Mouse (Mus musculus) spleen, postnatal 4 days (tissue): ENCODE measurements around the gene Klhl3.

Experiments
- DNase-seq, 2 experiments: peaks; one replicate each; pipeline ENCODE4 v3.0.0; 2022; ENCODE audit warnings: low spot score in 2 of 2

Gene Klhl3

DNA sequence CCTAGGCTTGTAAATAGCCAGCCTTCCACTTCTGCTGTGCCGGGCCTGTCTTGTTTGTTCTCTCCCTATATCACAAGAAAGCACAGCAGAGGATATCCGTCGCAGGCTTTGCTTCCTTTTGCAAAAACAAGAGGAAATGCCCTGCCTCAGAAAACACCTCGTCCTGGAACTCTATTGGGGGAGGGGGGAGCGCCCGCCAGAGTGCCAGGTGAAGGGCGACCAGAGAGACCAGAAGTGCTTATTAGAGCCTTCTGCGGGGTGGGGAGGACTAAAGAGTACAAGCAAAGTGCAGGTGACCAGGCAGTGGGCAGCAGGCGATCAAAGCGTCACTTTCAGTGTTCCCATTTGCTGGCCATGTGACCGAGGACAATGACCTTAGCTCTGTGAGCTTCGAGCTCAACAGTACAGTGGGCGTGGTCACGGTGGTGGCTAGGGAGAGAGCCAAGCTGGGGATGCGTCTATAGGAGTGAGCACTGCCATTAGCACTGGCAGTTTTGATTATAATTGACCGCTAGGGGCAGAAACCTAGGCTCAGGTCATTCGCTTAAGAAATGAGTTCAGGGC lies 45.8 kb downstream of the Klhl3 start:
- DNase-seq: peak; percentile 57 to 74

- DNase-seq: no peak
Measured at GRCm38 (mm10) chr13:58066496-58067389, 46.6 kb downstream of the Klhl3 start.

DNA sequence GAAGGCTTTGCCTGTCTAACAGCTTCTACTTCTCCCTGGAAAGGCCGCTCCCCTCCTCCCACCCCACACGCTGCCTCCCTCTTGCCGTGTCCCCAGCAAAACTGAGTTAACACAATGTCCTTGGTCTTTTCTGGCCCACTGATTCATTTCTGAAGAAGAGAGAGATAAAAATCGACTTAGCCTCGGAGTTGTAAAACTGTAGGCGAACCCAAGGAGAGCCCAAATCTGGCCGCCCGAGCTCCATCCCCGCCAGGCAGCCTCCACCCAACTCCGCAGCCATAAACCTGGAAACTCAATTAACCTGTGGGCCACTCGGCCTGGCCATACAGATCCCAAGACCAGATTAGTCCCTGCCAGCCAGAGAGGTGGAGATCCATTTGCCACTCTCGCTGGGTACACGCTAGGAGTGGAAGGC lies 47.3 kb downstream of the Klhl3 start:
- DNase-seq: no peak

- DNase-seq: no peak
Measured at GRCm38 (mm10) chr13:58065316-58065715, 48.1 kb downstream of the Klhl3 start.

GRCm38 (mm10) chr13:58057953-58058870 lies 55.2 kb downstream of the Klhl3 start:
- DNase-seq: no peak

DNA sequence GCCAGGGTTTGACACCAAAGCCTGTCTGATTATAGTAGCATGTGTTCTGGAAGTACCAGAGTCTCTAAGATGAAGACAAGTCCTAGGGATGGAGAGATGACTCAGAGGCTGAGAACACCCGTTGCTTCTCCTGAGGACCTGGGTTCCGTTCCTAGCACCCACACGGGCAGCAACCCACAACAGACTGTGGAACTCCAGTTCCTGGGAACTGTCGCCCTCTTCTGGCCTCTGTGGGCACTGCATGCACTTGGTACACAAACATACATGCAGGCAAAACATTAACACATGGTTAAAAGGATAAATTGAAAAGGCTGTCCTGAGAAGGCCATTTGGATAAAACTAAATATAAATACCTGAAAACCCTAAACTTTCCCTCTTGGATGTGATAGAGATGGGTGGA lies 56.8 kb downstream of the Klhl3 start:
- no peak for DNase-seq

- no peak for DNase-seq
Measured at GRCm38 (mm10) chr13:58053628-58054027, 59.8 kb downstream of the Klhl3 start.

- DNase-seq: no peak
Measured at GRCm38 (mm10) chr13:58051654-58052053, 61.7 kb downstream of the Klhl3 start.

DNA sequence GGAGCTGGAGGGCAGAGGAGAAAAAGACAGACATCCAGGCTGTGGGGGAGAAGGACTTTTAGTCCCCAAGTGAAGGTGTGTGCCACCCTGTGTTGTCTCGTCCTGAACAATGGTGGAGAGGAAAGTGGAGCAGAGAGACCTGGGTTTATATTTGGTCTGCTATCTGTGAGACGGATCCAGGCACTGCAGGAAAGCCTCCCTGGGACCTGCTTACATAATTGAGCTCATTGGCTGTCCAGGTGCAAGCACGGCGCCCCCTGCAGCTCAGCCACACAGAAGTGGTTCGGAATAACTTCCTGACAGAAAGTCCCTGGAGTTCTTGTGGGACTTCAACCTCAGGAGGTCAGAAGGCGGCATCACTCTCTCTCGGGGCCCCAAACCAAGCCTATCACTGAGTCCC lies 62.1 kb downstream of the Klhl3 start:
- DNase-seq: no peak

DNA sequence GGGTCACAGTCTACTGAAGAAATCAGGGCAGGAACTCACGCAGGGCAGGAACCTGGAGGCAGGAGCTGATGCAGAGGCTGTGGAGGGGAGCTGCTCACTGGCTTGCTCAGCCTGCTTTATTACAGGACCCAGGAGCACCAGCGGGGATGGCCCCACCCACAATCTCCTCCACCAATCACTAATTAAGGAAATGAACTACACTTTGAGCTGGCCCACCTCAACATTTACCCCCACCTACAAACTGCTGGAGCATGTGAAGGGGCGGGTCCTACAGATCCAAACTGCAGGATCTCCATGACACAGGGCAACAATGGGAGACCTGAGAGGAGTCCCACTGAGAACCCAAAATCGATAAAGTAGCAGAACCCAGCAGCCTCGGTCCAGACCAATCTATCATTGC lies 64.3 kb downstream of the Klhl3 start:
- DNase-seq: no peak

- no peak for DNase-seq
Measured at GRCm38 (mm10) chr13:58048076-58048475, 65.3 kb downstream of the Klhl3 start.

DNA sequence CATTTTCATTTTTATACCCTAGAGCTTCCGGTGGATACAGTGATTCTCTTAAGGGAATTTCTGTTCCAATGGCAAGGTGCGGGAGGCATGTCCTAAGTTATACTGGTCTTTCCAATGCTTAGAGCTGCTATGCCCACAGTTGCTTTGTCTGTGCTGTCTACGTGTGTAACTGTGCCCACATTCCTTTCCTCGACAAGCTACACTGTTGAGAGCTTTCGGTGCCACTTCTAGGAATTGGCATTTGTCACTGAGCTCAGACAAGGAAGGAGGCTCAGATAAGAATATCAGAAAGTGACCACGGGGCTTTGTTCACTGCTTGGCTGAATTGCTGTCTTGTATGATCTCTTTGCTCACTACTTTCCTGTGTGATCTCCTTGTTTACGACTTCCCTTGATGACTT lies 67.2 kb downstream of the Klhl3 start:
- no peak for DNase-seq

- no peak for DNase-seq
Measured at GRCm38 (mm10) chr13:58045278-58045677, 68.1 kb downstream of the Klhl3 start.

- no peak for DNase-seq
Measured at GRCm38 (mm10) chr13:58043278-58043677, 70.1 kb downstream of the Klhl3 start.

DNA sequence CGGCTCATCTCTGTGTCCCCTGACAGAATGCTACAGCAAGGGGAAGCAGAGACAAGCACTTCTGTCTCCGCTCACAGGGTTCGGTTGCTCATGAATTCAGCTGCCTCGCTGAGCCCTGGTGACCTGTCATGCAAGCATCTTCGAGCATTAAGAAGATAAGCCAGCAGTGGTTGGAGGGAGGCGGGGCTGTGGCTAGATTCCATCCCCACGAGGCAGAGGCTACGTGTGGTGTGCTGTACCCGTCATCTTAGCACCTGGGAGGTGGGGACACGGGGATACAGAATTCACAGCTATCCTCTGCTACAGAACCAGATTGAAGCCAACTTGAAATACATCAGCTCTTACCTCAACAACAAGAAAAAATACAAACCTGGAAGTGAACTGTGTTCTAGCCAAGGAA lies 73.3 kb downstream of the Klhl3 start:
- DNase-seq: no peak

DNA sequence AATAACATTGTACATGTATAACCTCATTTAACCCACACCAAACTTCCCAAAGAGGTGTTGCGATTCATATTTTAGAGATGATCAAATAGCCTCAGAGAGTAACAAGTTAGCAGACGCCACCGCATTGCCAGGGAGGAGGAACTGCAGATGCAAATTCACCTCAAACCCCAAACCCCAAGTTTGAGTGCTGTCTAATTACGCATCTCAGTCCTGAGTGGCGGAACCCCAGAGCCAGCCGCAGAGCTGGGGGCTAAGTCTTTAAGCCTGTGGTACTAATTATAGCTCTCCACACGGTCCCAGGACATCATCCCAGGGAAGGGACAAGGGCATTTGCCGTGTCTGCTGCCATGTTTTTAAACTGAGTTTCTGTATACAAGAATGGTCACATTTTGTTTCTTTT lies 75.9 kb downstream of the Klhl3 start:
- no peak for DNase-seq

- no peak for DNase-seq
Measured at GRCm38 (mm10) chr13:58035470-58036156, 77.8 kb downstream of the Klhl3 start.

DNA sequence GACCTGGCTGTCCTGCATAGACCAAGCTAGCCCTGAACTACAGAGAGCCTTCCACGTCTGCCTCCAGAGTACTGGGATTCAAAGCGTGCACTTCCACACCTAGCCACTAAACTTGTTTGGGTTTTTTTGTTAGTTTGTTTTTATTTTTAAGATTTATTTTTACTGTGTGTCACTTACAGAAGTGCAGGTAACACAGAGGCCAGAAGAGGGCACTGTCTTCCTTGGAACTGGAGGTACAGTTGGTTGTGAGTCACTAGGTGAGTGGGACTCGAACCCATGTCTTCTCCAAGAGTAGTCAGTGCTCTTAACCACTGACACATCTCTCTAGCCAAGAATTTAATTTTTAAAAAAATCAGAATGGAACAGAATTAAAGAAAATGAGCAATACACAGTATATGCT lies 78.4 kb downstream of the Klhl3 start:
- no peak for DNase-seq

DNA sequence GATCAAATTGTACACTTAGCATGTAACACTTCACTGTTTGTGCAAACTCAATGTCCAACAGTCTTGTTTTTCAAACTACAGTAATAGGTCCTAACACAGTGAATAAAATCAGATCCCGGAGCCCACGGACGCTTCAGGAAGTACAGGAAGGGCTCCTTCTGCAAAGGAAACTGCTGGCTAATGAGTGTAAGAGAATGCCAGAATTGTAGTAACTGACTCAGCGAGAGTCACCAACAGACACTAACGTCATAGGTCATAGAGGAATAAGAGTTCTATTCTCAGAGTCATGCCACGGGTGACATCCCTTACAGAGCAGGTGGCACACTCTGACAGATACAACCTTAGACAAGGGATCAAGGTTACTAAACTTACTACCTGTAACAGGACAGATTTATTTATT lies 78.9 kb downstream of the Klhl3 start:
- no peak for DNase-seq

DNA sequence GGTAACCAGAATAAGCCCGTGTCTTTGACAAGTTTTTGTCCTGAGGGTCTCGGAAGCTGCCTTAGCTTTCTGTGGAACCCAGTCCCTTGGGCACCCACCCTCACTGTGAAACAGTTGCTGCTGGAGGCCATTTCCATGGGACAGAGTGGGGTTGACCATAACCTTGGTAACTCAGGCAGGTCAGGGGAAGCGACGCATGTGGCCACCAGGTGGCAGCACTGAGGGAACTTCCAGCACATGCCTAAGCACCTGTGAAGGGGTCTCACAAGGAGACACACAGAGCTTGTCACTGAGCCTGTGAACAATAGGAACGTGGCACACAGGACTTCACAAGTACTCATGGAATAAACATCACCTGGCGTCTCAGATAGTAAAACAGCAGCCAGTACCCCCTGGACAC lies 81.6 kb downstream of the Klhl3 start:
- DNase-seq: peak; percentile 41 to 84

DNA sequence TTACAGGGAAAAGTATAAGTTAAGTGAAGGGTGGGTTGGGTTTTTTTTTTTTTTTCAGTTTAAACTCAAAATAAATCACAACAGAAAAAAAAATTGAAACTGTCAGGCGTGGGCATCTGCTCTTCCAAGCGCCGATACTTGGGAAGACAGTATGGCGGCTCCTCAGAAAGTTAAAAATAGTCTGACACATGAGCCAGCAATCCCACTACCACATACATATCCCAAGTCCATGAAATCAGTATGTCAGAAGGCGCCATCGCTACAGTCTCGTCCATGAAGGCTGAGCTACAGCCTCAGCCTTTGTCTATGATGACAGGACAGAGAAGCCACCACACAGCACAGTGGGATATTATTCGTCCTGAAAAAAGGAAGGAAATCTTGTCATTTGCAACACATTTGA lies 86.3 kb downstream of the Klhl3 start:
- DNase-seq: no peak
